Mouse (Mus musculus) embryonic fibroblast, embryonic 13.5 days (primary cell): ENCODE data around the gene Foxn1.

Experiments used
- CTCF ChIP-seq: IDR thresholded peaks from 2 replicates; pipeline ENCODE4 v1.5.1; 2011; ENCODE audit warnings: mild to moderate bottlenecking, control low read depth, low read length, moderate library complexity, borderline replicate concordance; ENCODE audit not compliant: insufficient read depth
- POLR2A ChIP-seq: IDR thresholded peaks from 2 replicates; pipeline ENCODE4 v1.6.1; 2011; ENCODE audit warnings: low read depth, mild to moderate bottlenecking, control low read depth, low read length, moderate library complexity

DNA sequence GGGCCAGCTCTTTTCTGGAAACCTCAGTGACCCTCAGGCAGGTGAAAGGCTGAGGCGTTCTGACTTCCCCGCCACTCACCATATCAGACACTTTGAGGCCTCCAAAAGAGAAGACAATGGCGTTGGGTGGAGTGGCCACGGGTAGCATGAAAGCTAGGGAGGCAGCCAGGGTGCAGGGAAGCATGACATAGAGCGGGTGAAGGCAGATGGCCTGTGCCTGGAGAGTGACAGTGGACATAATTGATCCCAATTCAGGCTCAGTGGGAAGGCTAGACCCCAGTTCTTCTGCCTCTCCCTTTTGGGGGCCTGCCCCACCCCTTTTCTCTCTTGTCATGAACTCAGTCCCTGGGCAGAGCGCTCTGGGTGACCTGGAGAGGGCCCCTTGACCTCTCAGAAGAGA, 11.9 kb upstream of the Foxn1 start:
- TF ChIP-seq CTCF (no peak), POLR2A (no peak)
